Mouse (Mus musculus) mouse embryonic stem cell (cell line): Measurements from ENCODE around the gene Sult1a1.

Source experiments
- in situ Hi-C, 2 experiments: fragments of 300-500 bp; cut with MboI; formaldehyde crosslinking; loops; 1 replicate in 1 of 2; 3 replicates in 1 of 2; pipeline ENCODE4 v1.14.3; 2019 to 2020; ENCODE audit warnings: low sequenced_read_pairs in 2 of 2, low pct_unique_long_range_greater_than_20kb in 1 of 2, mixed read lengths in 1 of 2; ENCODE audit not compliant: unreplicated experiment in 1 of 2

The Sult1a1 gene

DNA sequence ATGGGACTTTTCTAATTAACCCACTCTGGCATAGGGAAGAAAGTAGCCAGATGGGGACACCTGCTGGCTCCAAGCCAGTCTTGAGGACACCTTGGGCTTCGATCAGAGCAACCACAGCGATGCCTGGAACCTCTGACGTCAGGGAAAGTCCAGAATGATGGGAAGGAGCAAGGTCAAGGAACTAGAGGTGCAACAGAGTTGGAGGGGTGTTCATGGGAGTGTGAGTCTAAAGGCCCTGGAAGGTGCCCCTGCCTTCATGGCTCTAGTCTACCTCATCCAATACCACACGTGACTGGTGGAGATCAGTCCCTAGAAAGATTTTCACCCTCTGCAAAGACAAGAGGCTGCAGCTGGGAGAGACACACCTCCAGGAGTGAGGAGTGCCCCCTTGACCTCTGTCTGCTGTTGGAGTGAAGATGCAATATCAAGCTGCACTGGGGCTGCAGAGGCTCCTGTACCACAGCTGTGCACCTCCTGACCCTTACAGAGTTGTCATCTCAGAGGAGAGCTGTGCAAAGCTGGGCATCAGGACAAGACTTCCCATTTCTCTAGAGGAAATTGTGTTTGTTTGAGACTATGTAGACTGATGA is 494 bp upstream of the Sult1a1 start:
- in situ Hi-C loops, result no loop called here

GRCm38 (mm10) chr7:126675104-126675503 is 1.1 kb downstream of the Sult1a1 start:
- in situ Hi-C loops, result no loop called here

- in situ Hi-C loops, result no loop called here
Observed at GRCm38 (mm10) chr7:126672111-126672510, 4.1 kb downstream of the Sult1a1 start.

DNA sequence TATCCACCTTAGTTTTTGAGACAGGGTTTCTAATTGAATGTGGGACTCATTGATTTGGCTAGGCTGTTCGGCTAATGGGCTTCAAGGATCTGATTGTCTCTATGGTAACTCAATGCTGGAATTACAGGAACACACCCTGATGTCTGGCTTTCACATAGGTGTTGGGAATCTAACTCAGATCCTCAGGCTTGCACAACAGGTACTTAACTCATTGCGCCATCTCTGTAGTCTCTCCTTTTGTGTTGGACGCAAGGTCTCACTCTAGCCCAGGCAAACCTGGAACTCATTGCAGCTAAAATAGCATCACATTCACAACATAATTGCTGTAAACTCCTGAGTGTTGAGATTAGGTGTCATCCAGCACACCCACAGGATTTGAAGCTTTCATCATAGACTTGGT is 6.1 kb downstream of the Sult1a1 start:
- in situ Hi-C loops, result no loop called here

DNA sequence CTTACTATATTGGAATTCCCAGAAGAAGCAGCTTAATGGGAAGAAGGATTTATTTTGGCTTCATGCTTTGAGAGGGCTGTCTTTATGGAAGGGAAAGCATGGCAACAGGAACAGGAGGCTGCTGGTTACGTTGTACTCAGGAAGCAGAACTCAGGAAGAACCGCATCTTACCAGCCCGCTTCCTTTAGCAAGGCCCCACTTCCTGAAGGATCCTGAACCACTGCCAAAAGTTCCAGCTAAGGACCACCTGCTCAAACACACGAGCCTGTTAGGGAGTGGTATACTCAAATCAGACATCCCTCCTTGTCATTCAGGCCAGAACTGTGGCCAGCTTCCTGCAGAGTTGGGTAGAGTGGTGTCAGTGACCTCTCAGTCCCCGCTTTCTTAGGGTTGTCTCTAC is 7.8 kb downstream of the Sult1a1 start:
- in situ Hi-C loops, result no loop called here

DNA sequence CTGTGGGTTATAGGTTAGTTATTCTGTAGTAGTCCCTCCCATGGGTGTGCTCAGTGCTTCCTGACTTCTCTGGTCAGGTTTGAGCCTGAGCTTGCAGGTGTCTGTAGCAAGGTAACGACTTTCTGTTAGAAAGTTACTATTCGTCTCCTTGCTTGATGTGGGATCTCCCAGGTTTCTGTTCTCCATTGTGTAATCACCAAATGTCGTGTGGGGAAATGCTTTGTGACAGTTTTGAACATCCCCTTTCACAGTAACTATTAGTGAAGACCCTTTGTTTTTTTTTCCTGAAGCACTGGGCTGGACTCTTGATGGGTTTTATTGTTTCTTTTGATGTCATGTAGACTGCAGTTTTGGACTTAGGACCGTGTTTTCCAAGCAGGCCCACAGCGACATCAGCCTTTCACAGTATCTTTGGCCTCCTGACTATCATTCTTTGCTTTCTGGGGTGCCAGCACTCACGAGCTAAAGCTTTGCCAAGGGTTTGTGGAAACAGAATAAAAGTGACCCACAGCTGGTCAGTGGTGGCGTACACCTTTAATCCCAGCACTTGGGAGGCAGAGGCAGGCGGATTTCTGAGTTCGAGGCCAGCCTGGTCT is 8.6 kb downstream of the Sult1a1 start:
- in situ Hi-C loops, result no loop called here

- in situ Hi-C loops, result no loop called here
Observed at GRCm38 (mm10) chr7:126665269-126665668, 11.0 kb downstream of the Sult1a1 start.

DNA sequence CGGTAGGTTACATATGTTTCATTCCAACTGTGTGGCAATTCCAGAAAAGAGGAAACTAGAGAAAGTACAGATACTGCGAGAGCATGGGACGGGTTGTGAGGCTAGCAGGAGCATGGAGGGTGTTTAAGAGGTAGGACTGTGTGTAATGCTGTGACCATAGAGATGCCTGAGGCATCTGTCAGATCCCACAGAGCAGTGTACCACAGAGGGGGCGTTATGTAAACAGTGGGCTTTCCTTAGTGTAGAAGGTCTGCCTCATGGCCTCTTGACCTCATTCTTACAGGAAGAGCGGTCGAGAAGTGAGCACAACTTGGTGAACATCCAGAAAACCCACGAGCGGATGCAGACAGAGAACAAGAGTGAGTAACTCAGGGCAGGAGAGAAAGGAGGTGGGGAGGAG is 12.6 kb downstream of the Sult1a1 start:
- in situ Hi-C loops, result no loop called here

- in situ Hi-C loops, result no loop called here
Observed at GRCm38 (mm10) chr7:126659771-126660170, 16.5 kb downstream of the Sult1a1 start.

GRCm38 (mm10) chr7:126657522-126657921 is 18.7 kb downstream of the Sult1a1 start:
- in situ Hi-C loops, result no loop called here

DNA sequence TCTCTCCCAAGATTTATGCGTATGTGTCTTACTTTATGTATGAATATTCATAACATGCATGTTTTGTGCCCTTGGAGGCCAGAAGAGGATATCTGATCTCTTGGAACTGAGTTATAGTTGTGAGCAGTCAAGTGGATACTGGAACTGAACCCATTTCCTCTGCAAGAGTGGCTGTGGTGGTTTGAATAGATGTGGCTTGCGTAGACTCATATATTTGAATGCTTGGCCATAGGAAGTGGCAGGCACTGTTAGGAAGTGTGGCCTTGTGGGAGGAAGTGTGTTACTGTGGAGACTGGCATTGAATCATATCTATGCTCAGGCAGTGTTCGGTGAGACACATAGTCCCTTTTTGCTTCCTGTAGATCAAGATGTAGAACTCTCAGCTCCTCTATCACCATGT is 20.5 kb downstream of the Sult1a1 start:
- in situ Hi-C loops, result no loop called here

DNA sequence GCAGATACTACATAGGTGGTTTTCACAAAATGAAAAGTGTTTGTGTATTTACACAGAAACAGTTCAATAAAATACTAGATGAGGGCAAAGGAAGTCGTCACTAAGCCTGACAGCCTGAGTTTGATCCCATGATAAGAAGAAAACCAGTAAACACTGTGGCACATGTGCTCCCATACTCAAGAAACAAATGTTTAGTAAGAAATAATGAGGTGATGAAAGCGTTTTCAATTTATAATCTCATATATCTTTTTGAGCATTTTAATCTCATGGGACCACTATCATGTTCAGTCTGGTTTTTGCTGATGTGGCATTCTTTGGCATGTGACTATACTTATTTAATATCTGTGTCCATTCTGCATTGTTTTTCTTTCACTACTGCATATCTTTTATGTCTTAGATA is 22.2 kb downstream of the Sult1a1 start:
- in situ Hi-C loops, result no loop called here

- in situ Hi-C loops, result no loop called here
Observed at GRCm38 (mm10) chr7:126650852-126651251, 25.4 kb downstream of the Sult1a1 start.

DNA sequence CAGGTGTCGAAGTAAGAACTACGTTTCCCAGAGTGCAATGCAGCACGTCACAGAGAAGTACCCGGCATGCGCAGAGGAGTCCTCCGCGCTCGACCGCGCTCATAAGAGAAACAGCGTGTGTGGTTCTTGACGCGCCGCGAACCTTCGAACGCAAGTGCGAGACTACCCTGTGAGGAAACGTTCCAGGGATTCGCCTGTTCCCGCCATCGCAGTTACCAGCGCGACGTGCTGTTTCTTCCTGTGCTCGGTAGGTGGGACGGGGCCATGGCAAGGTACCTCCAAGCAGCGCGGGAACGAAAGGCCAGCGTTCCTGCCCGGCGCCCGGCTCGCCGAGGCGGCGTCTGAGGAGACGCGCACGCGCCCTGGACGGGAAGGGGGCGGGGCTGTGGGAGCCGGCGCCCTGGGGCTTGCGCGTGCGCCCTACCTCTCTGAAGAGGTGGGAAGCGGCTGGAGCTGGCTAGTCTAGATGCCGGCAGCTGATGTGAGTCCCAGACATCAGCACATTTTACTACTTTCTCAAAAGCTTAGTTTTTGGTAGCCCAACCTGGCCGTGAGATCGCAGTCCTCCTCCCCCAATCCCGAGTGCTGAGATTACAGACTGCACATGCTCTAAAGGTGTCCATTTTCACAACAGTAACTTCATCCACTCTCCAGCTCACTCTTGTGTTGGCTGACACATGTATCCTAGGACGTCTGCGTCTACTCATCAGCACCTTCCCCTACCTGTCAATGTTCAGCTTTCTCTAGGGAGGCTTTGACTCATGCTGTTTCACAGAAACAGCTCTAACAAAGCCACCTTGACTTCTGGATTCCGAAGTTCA is 26.8 kb downstream of the Sult1a1 start, which contains the start of gene Sgf29:
TSS of gene Sgf29 (plus strand) at position 79 of the 821 bp plus-strand sequence.
- in situ Hi-C loops, result loop anchor here in 1 of 2 experiments (10.0 kb wide), 1 partner anchor 45 kb away; the partner anchor contains the start of genes Bola2 and Slx1b

- in situ Hi-C loops, result loop anchor here in 1 of 2 experiments (10.0 kb wide), 1 partner anchor 46 kb away; the partner anchor contains the start of genes Bola2 and Slx1b
Observed at GRCm38 (mm10) chr7:126648486-126648885, 27.7 kb downstream of the Sult1a1 start.

DNA sequence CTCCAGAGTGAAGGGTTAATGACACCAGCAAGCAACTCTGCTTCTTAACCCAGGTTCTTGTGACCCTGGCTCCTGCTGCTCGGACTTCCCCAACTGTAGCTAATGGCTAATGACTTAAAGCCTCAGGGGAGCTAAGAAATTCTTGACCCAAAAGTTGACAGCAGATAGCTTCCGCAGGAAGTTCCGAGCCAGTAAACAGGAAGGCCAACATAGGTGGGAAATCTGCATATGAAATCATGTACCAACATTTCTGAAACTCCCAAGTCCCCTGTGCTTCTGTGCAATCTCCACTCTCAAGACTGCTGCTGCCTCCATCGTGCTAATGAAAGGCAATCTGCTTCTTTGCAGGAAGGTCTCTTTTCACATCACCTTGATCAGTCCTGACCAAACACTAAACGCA is 30.5 kb downstream of the Sult1a1 start:
- in situ Hi-C loops, result loop anchor here in 1 of 2 experiments (10.0 kb wide), 1 partner anchor 49 kb away; the partner anchor contains the start of genes Bola2 and Slx1b

- in situ Hi-C loops, result loop anchor here in 1 of 2 experiments (10.0 kb wide), 1 partner anchor 50 kb away; the partner anchor contains the start of genes Bola2 and Slx1b
Observed at GRCm38 (mm10) chr7:126644914-126645313, 31.3 kb downstream of the Sult1a1 start.

GRCm38 (mm10) chr7:126644345-126644744 is 31.9 kb downstream of the Sult1a1 start:
- in situ Hi-C loops, result loop anchor here in 1 of 2 experiments (10.0 kb wide), 1 partner anchor 50 kb away; the partner anchor contains the start of genes Bola2 and Slx1b

GRCm38 (mm10) chr7:126643244-126643617 is 33.0 kb downstream of the Sult1a1 start:
- in situ Hi-C loops, result loop anchor here in 1 of 2 experiments (10.0 kb wide), 1 partner anchor 52 kb away; the partner anchor contains the start of genes Bola2 and Slx1b
